Mouse (Mus musculus) gastrocnemius, postnatal 25 days (tissue): Measurements from ENCODE around the gene Slc17a2. TPM values are rescaled to one million over a fixed set of nuclear protein-coding genes. Genes with fewer than 3 reads are reported as not detected.

Experiments used
- total RNA-seq, 2 experiments: library from RNA; stranded (reverse); gene quantifications; 1 replicate in 1 of 2; 2 replicates in 1 of 2; pipeline ENCODE4 v1.2.3; 2021

Gene Slc17a2
- total RNA-seq, 2 experiments from 2014 or later, result not detected

Other genes with a start within 250 kb of the Slc17a2 start
- 10 to 100 TPM; 11.7 to 13.0 TPM for gene Hist1h3e, start 244.6 kb upstream of the Slc17a2 start, total RNA-seq
- gene Hist1h2ae, start 235.8 kb upstream of the Slc17a2 start, total RNA-seq, result 1 to 10 TPM in 1 of 2 experiments, under 1 TPM in 1; 0.54 to 2.5 TPM
- gene Hist1h2bg, start 235.6 kb upstream of the Slc17a2 start, total RNA-seq, result 10 to 100 TPM; 24.4 to 24.5 TPM
- gene Hist1h2bf, start 232.8 kb upstream of the Slc17a2 start, total RNA-seq, result 10 to 100 TPM; 10.4 TPM
- 1 to 10 TPM; 1.5 to 5.5 TPM for gene Hist1h2ad, start 232.6 kb upstream of the Slc17a2 start, total RNA-seq
- gene Hist1h3d, start 231.2 kb upstream of the Slc17a2 start, total RNA-seq, result 1 to 10 TPM; 3.4 to 3.8 TPM
- 10 to 100 TPM; 35.7 to 38.0 TPM for gene Hist1h4d, start 225.4 kb upstream of the Slc17a2 start, total RNA-seq
- gene Hist1h2be, start 185.9 kb upstream of the Slc17a2 start, total RNA-seq, result 10 to 100 TPM; 18.0 to 18.2 TPM
- 10 to 100 TPM; 40.0 to 45.3 TPM for gene Hist1h1e, start 184.4 kb upstream of the Slc17a2 start, total RNA-seq
- 1 to 10 TPM in 1 of 2 experiments, under 1 TPM in 1; 0.84 to 2.0 TPM for gene Hist1h2ac, start 123.0 kb upstream of the Slc17a2 start, total RNA-seq
- 10 to 100 TPM; 67.0 to 81.6 TPM for gene Hist1h2bc, start 122.8 kb upstream of the Slc17a2 start, total RNA-seq
- gene Hist1h1t, start 111.2 kb upstream of the Slc17a2 start, total RNA-seq, result not detected
- gene Hist1h4c, start 108.5 kb upstream of the Slc17a2 start, total RNA-seq, result 10 to 100 TPM; 53.1 to 63.8 TPM
- 10 to 100 TPM; 14.7 to 24.7 TPM for gene Hfe, start 96.1 kb upstream of the Slc17a2 start, total RNA-seq
- 100 to 1,000 TPM; 156 to 159 TPM for gene Hist1h1c, start 68.2 kb upstream of the Slc17a2 start, total RNA-seq
- gene Hist1h3c, start 61.4 kb upstream of the Slc17a2 start, total RNA-seq, result 1 to 10 TPM; 5.0 to 7.1 TPM
- gene Hist1h2bb, start 60.3 kb upstream of the Slc17a2 start, total RNA-seq, result 10 to 100 TPM in 1 of 2 experiments, 1 to 10 TPM in 1; 5.9 to 10.7 TPM
- gene Hist1h2ab, start 55.9 kb upstream of the Slc17a2 start, total RNA-seq, result 10 to 100 TPM in 1 of 2 experiments, 1 to 10 TPM in 1; 9.5 to 11.0 TPM
- gene Hist1h3b, start 54.7 kb upstream of the Slc17a2 start, total RNA-seq, result 10 to 100 TPM in 1 of 2 experiments, 1 to 10 TPM in 1; 9.6 to 17.3 TPM
- 10 to 100 TPM in 1 of 2 experiments, 1 to 10 TPM in 1; 8.6 to 18.2 TPM for gene Hist1h4b, start 50.0 kb upstream of the Slc17a2 start, total RNA-seq
- gene Hist1h4a, start 45.8 kb upstream of the Slc17a2 start, total RNA-seq, result 10 to 100 TPM in 1 of 2 experiments, 1 to 10 TPM in 1; 8.0 to 13.6 TPM
- gene Hist1h3a, start 44.6 kb upstream of the Slc17a2 start, total RNA-seq, result 10 to 100 TPM; 10.2 to 14.0 TPM
- gene Hist1h1a, start 43.3 kb upstream of the Slc17a2 start, total RNA-seq, result 1 to 10 TPM; 5.3 to 7.9 TPM
- not detected for gene Trim38, start 37.1 kb upstream of the Slc17a2 start, total RNA-seq
- not detected for gene Slc17a3, start 32.4 kb downstream of the Slc17a2 start, total RNA-seq
- not detected for gene Slc17a1, start 60.8 kb downstream of the Slc17a2 start, total RNA-seq
- not detected for gene Slc17a4, start 108.0 kb downstream of the Slc17a2 start, total RNA-seq
- gene Hist1h2ba, start 127.2 kb downstream of the Slc17a2 start, total RNA-seq, result not detected
- not detected for gene Hist1h2aa, start 127.5 kb downstream of the Slc17a2 start, total RNA-seq
- not detected for gene Scgn, start 184.2 kb downstream of the Slc17a2 start, total RNA-seq